In genomic region chr16:12643053-12643452, GRCm38 (mm10) we compare ENCODE assay signal across 18 mouse cellular contexts.
"Had no signal": no experiment of that assay in that cellular context is flagged by ENCODE, and none has a peak within 500 bp of the region (broad histone marks: within the 10 kb centered on the region; RNA-seq: fewer than 3 reads in every experiment).

No protein-coding gene starts in this region.

- H3K4me3 ChIP-seq: megakaryocyte, embryonic 14.5 days; midbrain, embryonic 13.5 days; midbrain, embryonic 15.5 days; neural tube, embryonic 12.5 days had no signal

- DNase-seq: lung, adult 18-20 months; lung, embryonic 14.5 days; lung, postnatal 14 days; lung, postnatal 36 days; retina, postnatal 1 day; right cerebral cortex, adult 18-20 months; right cerebral cortex, postnatal 25 days; right cerebral cortex, postnatal 4 days; spleen, adult 18-20 months; thymus, adult 18-20 months; thymus, postnatal 14 days; thymus, postnatal 36 days had no signal

- H3K9ac ChIP-seq: lung, embryonic 14.5 days; midbrain, embryonic 13.5 days; midbrain, embryonic 15.5 days; neural tube, embryonic 12.5 days had no signal

- H3K4me2 ChIP-seq: lung, embryonic 14.5 days; midbrain, embryonic 11.5 days; midbrain, embryonic 13.5 days; midbrain, embryonic 15.5 days; neural tube, embryonic 12.5 days had no signal

- H3K36me3 ChIP-seq: midbrain, embryonic 13.5 days; midbrain, embryonic 15.5 days; neural tube, embryonic 12.5 days had no signal

- H3K27ac ChIP-seq: macrophage; midbrain, embryonic 13.5 days; midbrain, embryonic 15.5 days; neural tube, embryonic 12.5 days had no signal

- H3K9me3 ChIP-seq: megakaryocyte, embryonic 14.5 days; midbrain, embryonic 13.5 days; midbrain, embryonic 15.5 days; neural tube, embryonic 12.5 days had no signal

- ATAC-seq: midbrain, embryonic 13.5 days; midbrain, embryonic 15.5 days had no signal

- H3K27me3 ChIP-seq: megakaryocyte, embryonic 14.5 days; midbrain, embryonic 13.5 days; midbrain, embryonic 15.5 days; neural tube, embryonic 12.5 days had no signal

- H3K4me1 ChIP-seq: megakaryocyte, embryonic 14.5 days; midbrain, embryonic 13.5 days; neural tube, embryonic 12.5 days had no signal
